Mouse (Mus musculus) ES-Bruce4 (cell line): ENCODE results near the gene Cdh12.

Experiments used
- CTCF ChIP-seq: IDR thresholded peaks from one replicate; pipeline ENCODE4 v1.8.1; 2011; ENCODE audit warnings: low read depth, low read length
- EP300 ChIP-seq: IDR thresholded peaks from 2 replicates; pipeline ENCODE4 v1.6.1; 2011; ENCODE audit warnings: low read depth, low read length; ENCODE audit not compliant: insufficient read depth
- POLR2A ChIP-seq: IDR thresholded peaks from one replicate; pipeline ENCODE4 v1.8.1; 2011; ENCODE audit warnings: low read length; ENCODE audit not compliant: insufficient read depth

DNA sequence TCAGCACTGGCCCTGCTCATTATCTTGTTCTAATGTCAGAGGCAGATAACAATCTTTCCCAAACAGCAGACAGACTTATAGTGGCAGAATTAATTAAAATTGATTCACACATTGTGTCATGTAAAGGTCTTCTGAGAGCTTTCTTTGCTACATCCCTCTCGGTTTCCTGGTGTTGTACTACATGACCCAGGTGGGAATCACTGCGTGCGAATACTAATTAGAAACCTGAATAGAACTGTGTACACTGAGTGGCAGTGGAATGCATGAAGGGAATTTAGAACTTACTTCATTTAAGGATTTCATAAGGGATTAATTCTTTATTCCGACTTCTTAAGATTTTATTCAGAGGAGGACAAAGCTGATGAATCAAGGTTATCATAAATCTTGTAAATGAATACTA, 121.9 kb downstream of the Cdh12 start:
- TF ChIP-seq EP300 = no peak
- TF ChIP-seq CTCF = no peak
- TF ChIP-seq POLR2A = no peak
